Mouse (Mus musculus) ES-E14 (cell line): Measurements from ENCODE around the gene Vmn1r1. TPM values are rescaled to one million over a fixed set of nuclear protein-coding genes. Genes with fewer than 3 reads are reported as not detected.

Experiments
- DNase-seq: peaks from one replicate; pipeline ENCODE4 v3.0.0-alpha.2; 2013; ENCODE audit warnings: low read depth, low spot score
- H3K27ac ChIP-seq: 2 replicates; pipeline ENCODE4 v1.5.1; 2012; ENCODE audit warnings: low read depth, mild to moderate bottlenecking, low read length, moderate library complexity, mixed read lengths; ENCODE audit not compliant: poor library complexity, insufficient read depth, severe bottlenecking
- H3K36me3 ChIP-seq: 2 replicates; pipeline ENCODE4 v1.6.1; 2012; ENCODE audit warnings: mild to moderate bottlenecking, low read length, moderate library complexity, mixed read lengths; ENCODE audit not compliant: control insufficient read depth, poor library complexity, insufficient read depth, severe bottlenecking
- H3K4me1 ChIP-seq, 2 experiments: fragments of 150-350 bp in 1 of 2; sonication (generic) in 1 of 2; 2 replicates each; pipeline ENCODE4 v1.6.1; 2012; ENCODE audit warnings: low read length in 2 of 2, mild to moderate bottlenecking in 1 of 2, mixed read lengths in 1 of 2; ENCODE audit not compliant: control insufficient read depth in 2 of 2, insufficient read depth in 2 of 2, poor library complexity in 1 of 2
- H3K4me3 ChIP-seq, 2 experiments: fragments of 150-350 bp in 1 of 2; sonication (generic) in 1 of 2; 2 replicates each; pipeline ENCODE4 v1.5.1; 2012; ENCODE audit warnings: low read length in 2 of 2, low read depth in 1 of 2, mild to moderate bottlenecking in 1 of 2, mixed read lengths in 1 of 2; ENCODE audit not compliant: insufficient read depth in 1 of 2, poor library complexity in 1 of 2, severe bottlenecking in 1 of 2
- H3K9ac ChIP-seq: 2 replicates; pipeline ENCODE4 v1.6.1; 2012; ENCODE audit warnings: low read depth, mild to moderate bottlenecking, low read length, mixed read lengths; ENCODE audit not compliant: poor library complexity, insufficient read depth, severe bottlenecking
- H3K9me3 ChIP-seq: fragments of 150-350 bp; sonication (generic); 2 replicates; pipeline ENCODE4 v1.6.1; 2012; ENCODE audit warnings: low read depth, mild to moderate bottlenecking, low read length; ENCODE audit not compliant: control insufficient read depth, insufficient read depth
- CHD2 ChIP-seq: IDR thresholded peaks from 2 replicates; pipeline ENCODE4 v1.6.1; 2014; ENCODE audit warnings: mild to moderate bottlenecking, low read depth, low read length, inconsistent platforms
- HCFC1 ChIP-seq: IDR thresholded peaks from 2 replicates; pipeline ENCODE4 v1.6.1; 2012; ENCODE audit warnings: low read length, inconsistent platforms, borderline replicate concordance; ENCODE audit not compliant: insufficient read depth
- MAFK ChIP-seq: IDR thresholded peaks from 2 replicates; pipeline ENCODE4 v1.6.1; 2014; ENCODE audit warnings: mild to moderate bottlenecking, low read depth, low read length, inconsistent platforms; ENCODE audit not compliant: insufficient read depth
- ZC3H11A ChIP-seq: IDR thresholded peaks from 2 replicates; pipeline ENCODE4 v1.6.1; 2012; ENCODE audit warnings: low read depth, mild to moderate bottlenecking, inconsistent platforms, low read length, borderline replicate concordance
- ZNF384 ChIP-seq: IDR thresholded peaks from 2 replicates; pipeline ENCODE4 v1.6.1; 2012; ENCODE audit warnings: low read depth, low read length, inconsistent platforms
- in situ Hi-C, 2 experiments: fragments of 600-800 bp; cut with MboI; formaldehyde crosslinking; loops; one replicate each; pipeline ENCODE4 v1.15.1; 2025; ENCODE audit warnings: low sequenced_read_pairs in 2 of 2, inconsistent platforms in 1 of 2; ENCODE audit not compliant: unreplicated experiment in 2 of 2
- total RNA-seq: library from RNA; depleted of rRNA; stranded (reverse); fragments of 300-350 nt; gene quantifications from 2 replicates; pipeline ENCODE4 v1.2.3, GENCODE M21; 2012

Vmn1r1 gene
- total RNA-seq, 1 experiment: 0.04 TPM

GRCm38 (mm10) chr1:182124506-182124905 is 39.8 kb downstream of the Vmn1r1 start, which contains the start of gene Srp9:
Srp9 (plus strand) TSS chr1:182124737.
- TF ChIP-seq MAFK: no peak
- in situ Hi-C loops: no loop called here
- H3K4me3 ChIP-seq: peak within 1 kb of the TSS; percentile 92 to 94
- peak within 1 kb of the TSS; percentile 87 for H3K9ac ChIP-seq
- peaks cover 0 to 2% of the 10 kb centered on the region in 2 experiments; a peak in 1 of 4 replicates for H3K4me1 ChIP-seq
- peak within 1 kb of the TSS; percentile 28; the same call in 1 of the 2 replicates for H3K27ac ChIP-seq
- H3K36me3 ChIP-seq: peaks cover 9% of the 10 kb centered on the region; the same call in 1 of the 2 replicates
- H3K9me3 ChIP-seq: no peaks in the 10 kb centered on the region
- DNase-seq: peak; percentile 98

GRCm38 (mm10) chr1:182122413-182122812 is 41.9 kb downstream of the Vmn1r1 start:
- Histone ChIP-seq H3K4me3 (no peak overlapping the region), H3K9me3 (no peaks in the 10 kb centered on the region), H3K36me3 (peaks cover 3% of the 10 kb centered on the region; the same call in 1 of the 2 replicates), H3K4me1 (no peaks in the 10 kb centered on the region; a peak in 1 of 4 replicates), H3K9ac (no peak overlapping the region), H3K27ac (no peak overlapping the region)
- TF ChIP-seq ZC3H11A (no peak), ZNF384 (no peak), MAFK (no peak), CHD2 (no peak), HCFC1 (no peak)
- in situ Hi-C loops: no loop called here
- DNase-seq: no peak

GRCm38 (mm10) chr1:182115651-182116408 is 48.5 kb downstream of the Vmn1r1 start:
- no peak overlapping the region for H3K9ac ChIP-seq
- H3K27ac ChIP-seq: no peak overlapping the region
- DNase-seq: no peak
- no peak overlapping the region for H3K4me3 ChIP-seq
- peaks cover 14 to 16% of the 10 kb centered on the region in 2 experiments for H3K4me1 ChIP-seq
- no peak for TF ChIP-seq MAFK
- TF ChIP-seq ZC3H11A: peak; percentile 20; the same call in 1 of the 2 replicates
- no peaks in the 10 kb centered on the region for H3K36me3 ChIP-seq
- in situ Hi-C loops: loop anchor here (5.0 to 10.0 kb wide), 2 partner anchors 221 to 224 kb away; no protein-coding TSS in a partner anchor
- H3K9me3 ChIP-seq: no peaks in the 10 kb centered on the region

GRCm38 (mm10) chr1:182115197-182115596 is 49.1 kb downstream of the Vmn1r1 start:
- TF ChIP-seq MAFK (no peak), ZC3H11A (peak; percentile 95)
- peak; percentile 69 for DNase-seq
- Histone ChIP-seq H3K4me1 (peaks cover 14 to 16% of the 10 kb centered on the region in 2 experiments), H3K9me3 (no peaks in the 10 kb centered on the region), H3K9ac (no peak overlapping the region), H3K36me3 (no peaks in the 10 kb centered on the region), H3K27ac (no peak overlapping the region), H3K4me3 (no peak overlapping the region)
- in situ Hi-C loops: loop anchor here (5.0 to 10.0 kb wide), 2 partner anchors 220 to 223 kb away; no protein-coding TSS in a partner anchor
